In the genomic region with DNA sequence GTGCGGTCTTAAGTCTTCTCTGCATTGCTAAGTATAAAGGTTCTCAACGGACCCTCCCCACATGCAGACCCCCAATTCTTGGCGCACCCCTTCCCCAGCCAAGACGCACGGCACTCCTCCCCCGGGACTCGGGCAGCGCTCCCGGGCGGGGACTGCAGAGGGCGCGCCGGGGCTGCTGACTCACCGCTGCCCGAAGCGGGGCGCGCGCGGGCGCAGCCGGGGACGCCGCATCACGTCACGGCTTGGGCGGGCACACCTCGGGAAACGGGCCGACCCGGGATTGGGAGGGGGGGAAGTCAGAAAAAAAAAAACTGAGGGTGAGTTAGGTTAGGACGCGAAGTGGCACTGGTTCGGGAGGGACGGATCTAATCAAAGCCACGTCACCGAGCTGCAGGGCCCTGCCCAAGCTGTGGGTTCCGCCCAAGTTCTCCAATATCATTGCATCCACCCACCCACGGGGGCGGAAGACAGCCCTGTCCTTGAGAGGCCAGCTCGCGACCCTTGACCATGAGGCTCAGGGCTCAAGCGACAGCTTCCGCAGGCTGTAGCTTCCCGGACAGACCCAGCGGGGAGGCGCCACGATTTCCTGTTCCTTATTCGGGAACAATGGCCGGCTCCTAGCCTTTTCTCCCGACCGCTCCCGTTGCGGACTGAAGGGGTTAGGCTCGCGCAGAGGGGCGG, we compare ENCODE assay signal across 1 mouse cellular context.
TF ChIP-seq lines count a peak whose summit lies in the region.

No protein-coding gene starts in this region.

TF ChIP-seq in myocyte, 11 proteins besides CTCF, POLR2A, EP300 and RAD21:
- TF ChIP-seq MYOG (IDR thresholded peaks at IDR 0.05; ENCODE audit: control insufficient read depth in 1 of 3, insufficient read depth in 1 of 3, insufficient read length in 2 of 3, low read depth in 2 of 3) (peak in 2 of 3 experiments; percentile 15 to 18), TCF3 (IDR thresholded peaks at IDR 0.05; ENCODE audit: insufficient read length, low read depth) (no peak), E2F4 (IDR thresholded peaks at IDR 0.05; ENCODE audit: insufficient read depth) (peak; percentile 44), MAX (IDR thresholded peaks at IDR 0.05; ENCODE audit: low read depth) (no peak), REST (IDR thresholded peaks at IDR 0.05; ENCODE audit: insufficient read depth, insufficient read length) (no peak), CEBPB (IDR thresholded peaks at IDR 0.05; ENCODE audit: insufficient read depth, poor library complexity, severe bottlenecking) (no peak), TCF12 (IDR thresholded peaks at IDR 0.05; ENCODE audit: insufficient read depth, poor library complexity, severe bottlenecking) (no peak), MYOD1 (IDR thresholded peaks at IDR 0.05; ENCODE audit: control insufficient read depth in 1 of 3, insufficient read length in 2 of 3, low read depth in 2 of 3) (peak in 2 of 3 experiments; percentile 17 to 19), SRF (IDR thresholded peaks at IDR 0.05; ENCODE audit: control insufficient read depth, insufficient read length, low read depth) (peak; percentile 42), USF1 (IDR thresholded peaks at IDR 0.05; ENCODE audit: low read depth) (no peak), POLR2AphosphoS2 (IDR thresholded peaks at IDR 0.05; ENCODE audit: insufficient read length, low read depth) (peak; percentile 32)
